Mouse (Mus musculus): ENCODE measurements at regions not wholly inside any gene's neighbourhood (a gene's known extent, or its start where the extent isn't known, plus 50 kb on each side); places are given as distances from the start of the nearest gene placed in this dataset.

DNA sequence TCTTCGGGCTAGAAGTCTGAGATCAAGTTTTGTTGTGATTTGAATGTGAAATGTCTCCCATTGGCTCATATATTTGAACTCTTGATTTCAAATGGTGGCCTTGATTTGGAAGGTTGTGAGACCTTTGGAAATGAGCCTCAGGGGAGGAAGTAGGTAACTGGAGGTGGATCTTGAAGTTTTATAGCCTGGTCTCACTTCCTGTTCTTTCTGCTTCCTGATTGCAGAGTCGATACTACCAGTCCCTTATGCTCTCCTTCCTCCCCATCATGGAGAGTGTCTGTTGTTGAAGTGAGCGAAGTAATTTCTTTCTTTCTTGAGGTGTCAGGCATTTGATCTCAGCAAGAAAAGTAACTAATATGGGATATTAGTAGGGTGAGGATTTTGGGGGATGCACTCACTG is 158.5 kb downstream of the Arrdc3 start:
- no peak for TF ChIP-seq CTCF (IDR thresholded peaks at IDR 0.05; ENCODE audit: extremely low read depth, insufficient read depth, low read length)
- TF ChIP-seq POLR2A (IDR thresholded peaks at IDR 0.05; ENCODE audit: extremely low read depth, insufficient read depth, low read length) = no peak

Data from cortical plate, adult 2 months (tissue).